Mouse (Mus musculus): Measurements from ENCODE around the gene Acot11. TPM values are rescaled to one million over a fixed set of nuclear protein-coding genes. Genes with fewer than 3 reads are reported as not detected.

Acot11 gene
- polyA plus RNA-seq (2016; fragmentation: Nextera tagmentation; extraction: Ambion mirVana) = 3.5 and 5.6 TPM in 2 replicates

DNA sequence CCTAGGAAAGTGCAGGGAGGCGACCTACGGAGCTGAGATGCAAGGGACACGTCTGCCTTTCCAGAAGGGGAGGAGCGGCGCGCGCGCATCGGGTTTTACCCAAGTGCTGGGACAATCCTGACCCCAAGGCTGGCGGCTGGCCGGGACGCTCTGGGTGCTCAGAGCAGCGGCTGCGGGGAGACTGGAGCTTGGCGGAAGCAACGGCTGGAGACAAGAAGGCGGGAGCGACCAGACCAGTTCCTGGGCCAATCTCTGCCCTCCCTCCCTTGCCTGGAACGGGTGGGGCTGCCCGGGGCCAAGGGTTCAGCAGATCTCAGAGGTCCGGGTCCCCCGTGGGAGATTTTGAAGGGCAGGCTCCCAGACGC, at the start of gene Acot11:
Acot11 (minus strand) TSS at position 89 of the 365 bp plus-strand sequence.
- Histone ChIP-seq H3K9me3 (no peaks in the 10 kb centered on the region), H3K4me1 (peaks cover 28% of the 10 kb centered on the region), H3K4me3 (peak within 1 kb of the TSS; percentile 59), H3K27me3 (ENCODE audit: insufficient read depth, poor library complexity, severe bottlenecking) (peaks cover 22% of the 10 kb centered on the region; the same call in 1 of the 2 replicates), H3K36me3 (no peaks in the 10 kb centered on the region), H3K27ac (peak within 1 kb of the TSS; percentile 85)
- peak; percentile 89 for DNase-seq (ENCODE audit: low spot score)
- WGBS = 3% methylated on average over 23 of the region's 23 CpGs

DNA sequence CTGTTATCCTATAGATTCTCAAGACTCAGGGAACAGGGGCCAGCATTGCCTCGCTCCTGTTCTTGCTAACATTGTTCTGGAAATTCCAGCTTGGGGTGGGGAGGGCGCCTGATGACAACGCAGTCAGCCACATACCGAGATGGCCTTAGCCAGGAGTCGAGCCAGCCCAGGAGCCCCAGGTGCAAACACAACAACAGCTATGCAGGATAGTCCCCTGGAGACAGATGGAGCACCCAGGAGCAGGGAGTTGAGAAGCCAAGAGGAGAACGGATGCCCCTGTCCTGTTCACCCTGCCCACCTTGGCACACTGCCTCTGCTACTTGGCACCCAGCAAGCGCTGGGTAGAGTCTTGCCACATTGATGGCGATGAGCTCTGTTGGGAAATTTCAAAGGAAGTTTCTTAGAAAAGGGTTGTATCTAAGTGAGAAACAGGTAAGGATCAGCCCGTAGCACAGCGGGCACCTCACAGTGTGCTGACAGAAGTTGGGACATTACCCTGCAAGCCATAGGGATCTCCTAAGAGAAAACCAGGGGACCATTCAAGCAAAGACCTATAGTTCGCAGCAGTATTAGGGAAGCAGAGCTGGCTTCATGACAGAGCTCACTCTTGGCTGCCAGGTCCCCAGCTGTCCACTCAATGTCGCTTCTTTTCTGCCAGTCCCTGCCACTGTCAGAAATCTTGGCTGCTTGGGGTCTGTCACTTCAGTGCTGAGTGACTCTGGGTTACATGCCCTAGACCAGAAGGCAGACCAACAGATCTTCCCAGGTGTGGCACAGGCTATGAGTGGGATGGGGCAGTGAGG, 43.7 kb upstream of the Acot11 start:
- H3K27me3 ChIP-seq (ENCODE audit: insufficient read depth, poor library complexity, severe bottlenecking) = no peaks in the 10 kb centered on the region
- H3K36me3 ChIP-seq = no peaks in the 10 kb centered on the region
- peak; percentile 70 for DNase-seq (ENCODE audit: low spot score)
- no peaks in the 10 kb centered on the region for H3K9me3 ChIP-seq
- H3K4me3 ChIP-seq = peak overlapping the region; percentile 48
- peaks cover 28% of the 10 kb centered on the region for H3K4me1 ChIP-seq
- 44% methylated on average over 12 of the region's 12 CpGs for WGBS
- H3K27ac ChIP-seq = peak overlapping the region; percentile 92

DNA sequence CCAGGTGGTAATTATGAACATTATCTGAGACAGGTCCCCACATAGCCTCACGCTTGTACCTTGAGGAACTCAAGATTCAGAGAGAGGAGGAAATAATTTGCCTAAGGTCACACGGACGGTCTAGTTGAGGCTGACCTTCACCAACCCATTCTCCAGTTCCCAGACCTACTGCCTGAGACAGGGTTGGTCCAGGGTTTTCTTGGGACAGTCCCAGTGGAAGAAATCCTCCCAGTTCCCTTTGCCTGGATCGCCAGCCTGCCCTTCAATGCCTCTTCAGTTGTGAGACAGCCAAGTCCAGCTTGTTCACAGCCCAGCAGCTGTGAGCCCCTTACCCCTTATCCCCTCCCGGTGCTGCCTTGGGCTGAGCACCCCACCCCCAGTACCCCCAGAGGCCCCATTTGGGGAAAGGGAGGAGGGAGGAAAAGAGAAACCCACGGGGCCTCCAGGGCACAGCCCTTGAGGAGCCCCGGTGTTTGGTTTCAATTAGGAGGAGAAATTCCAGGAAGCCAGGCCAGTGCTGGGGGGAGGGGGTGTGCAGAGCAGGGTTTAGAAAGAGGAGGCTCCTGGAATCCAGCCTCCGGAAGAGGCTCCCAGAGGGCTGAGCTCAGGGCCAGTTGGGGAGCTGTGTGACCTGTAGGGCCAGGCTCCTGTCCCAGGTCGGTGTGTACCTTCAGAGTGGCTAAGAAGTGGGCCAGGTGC, 42.9 kb upstream of the Acot11 start:
- peak; percentile 90 for DNase-seq (ENCODE audit: low spot score)
- peaks cover 33% of the 10 kb centered on the region for H3K4me1 ChIP-seq

DNA sequence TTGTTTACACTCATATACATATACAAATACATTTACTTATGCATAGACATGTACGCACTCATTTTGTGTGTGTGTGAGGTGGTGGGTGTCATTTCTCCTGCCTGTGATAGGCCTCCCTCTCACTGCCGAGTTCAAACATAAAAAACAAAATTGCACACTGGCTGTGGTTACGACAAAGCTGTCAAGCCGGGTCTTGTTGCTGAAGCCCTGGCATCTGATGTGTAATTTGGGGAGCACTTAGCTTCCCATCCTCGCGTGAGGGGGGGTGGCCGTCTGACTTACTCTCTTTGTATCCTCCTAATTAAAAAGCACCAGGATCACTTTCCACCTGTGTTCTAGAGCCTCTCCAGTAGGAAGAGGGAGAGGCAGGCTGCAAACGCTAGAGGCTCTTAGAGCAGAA, 37.8 kb upstream of the Acot11 start:
- WGBS = 67% methylated on average over 8 of the region's 8 CpGs
- Histone ChIP-seq H3K4me1 (peaks cover 67% of the 10 kb centered on the region), H3K36me3 (no peaks in the 10 kb centered on the region), H3K27me3 (ENCODE audit: insufficient read depth, poor library complexity, severe bottlenecking) (no peaks in the 10 kb centered on the region), H3K4me3 (no peak overlapping the region), H3K27ac (peak overlapping the region; percentile 31; the same call in 1 of the 2 replicates), H3K9me3 (no peaks in the 10 kb centered on the region)
- DNase-seq (ENCODE audit: low spot score) = no peak

More for the DNA sequence above, 42.9 kb upstream of the Acot11 start:
- Histone ChIP-seq H3K27ac (peak overlapping the region; percentile 92), H3K4me3 (peak overlapping the region; percentile 48), H3K36me3 (no peaks in the 10 kb centered on the region), H3K27me3 (ENCODE audit: insufficient read depth, poor library complexity, severe bottlenecking) (no peaks in the 10 kb centered on the region), H3K9me3 (no peaks in the 10 kb centered on the region)
- 14% methylated on average over 9 of the region's 9 CpGs for WGBS

DNA sequence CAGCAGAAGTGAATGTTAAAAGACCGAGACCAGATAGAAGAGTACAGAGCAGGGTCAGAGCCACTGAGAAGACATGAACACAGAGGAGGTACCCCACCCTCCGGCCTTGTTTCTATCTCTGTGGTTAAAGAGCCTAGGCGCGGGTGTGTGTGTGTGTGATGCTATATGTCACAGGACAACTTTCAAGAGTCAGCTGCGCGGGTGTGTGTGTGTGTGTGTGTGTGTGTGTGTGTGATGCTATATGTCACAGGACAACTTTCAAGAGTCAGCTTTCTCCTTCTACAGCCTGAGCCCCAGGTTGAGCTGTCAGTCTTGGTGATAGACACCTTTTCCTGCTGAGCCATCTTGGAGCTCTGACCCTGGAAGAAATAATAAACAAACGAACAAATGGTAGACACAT, 37.1 kb upstream of the Acot11 start:
- H3K27me3 ChIP-seq (ENCODE audit: insufficient read depth, poor library complexity, severe bottlenecking) = no peaks in the 10 kb centered on the region
- whole genome bisulfite sequencing = 36% methylated on average over 7 of the region's 7 CpGs
- H3K27ac ChIP-seq = peak overlapping the region; percentile 96
- no peaks in the 10 kb centered on the region for H3K36me3 ChIP-seq
- H3K9me3 ChIP-seq = no peaks in the 10 kb centered on the region
- no peak for DNase-seq (ENCODE audit: low spot score)
- peaks cover 65% of the 10 kb centered on the region for H3K4me1 ChIP-seq
- H3K4me3 ChIP-seq = no peak overlapping the region

DNA sequence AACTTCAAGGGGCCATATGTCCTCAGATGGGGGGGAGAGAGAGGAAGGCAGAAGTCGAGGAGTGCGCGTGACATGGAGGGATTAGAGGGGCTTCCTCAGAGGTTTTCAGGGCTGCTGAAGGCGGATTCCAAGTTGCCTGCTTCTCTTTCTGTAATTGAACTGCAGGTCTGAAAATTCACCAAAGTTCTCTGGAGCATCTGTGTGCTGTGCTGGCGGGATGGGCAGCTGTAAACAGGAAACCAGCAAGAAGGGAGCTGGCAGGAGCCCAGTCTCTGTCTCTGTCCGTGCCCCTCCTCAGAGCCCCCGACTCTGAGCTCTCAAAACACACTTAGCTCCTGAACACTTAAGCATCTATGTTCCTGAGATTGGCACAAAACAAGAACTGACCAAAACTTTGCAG, 36.5 kb upstream of the Acot11 start:
- H3K4me3 ChIP-seq = no peak overlapping the region
- WGBS = 18% methylated on average over 7 of the region's 7 CpGs
- no peak for DNase-seq (ENCODE audit: low spot score)
- peaks cover 4% of the 10 kb centered on the region for H3K27me3 ChIP-seq (ENCODE audit: insufficient read depth, poor library complexity, severe bottlenecking)
- H3K36me3 ChIP-seq = no peaks in the 10 kb centered on the region
- peak overlapping the region; percentile 96 for H3K27ac ChIP-seq
- H3K4me1 ChIP-seq = peaks cover 64% of the 10 kb centered on the region
- no peaks in the 10 kb centered on the region for H3K9me3 ChIP-seq

DNA sequence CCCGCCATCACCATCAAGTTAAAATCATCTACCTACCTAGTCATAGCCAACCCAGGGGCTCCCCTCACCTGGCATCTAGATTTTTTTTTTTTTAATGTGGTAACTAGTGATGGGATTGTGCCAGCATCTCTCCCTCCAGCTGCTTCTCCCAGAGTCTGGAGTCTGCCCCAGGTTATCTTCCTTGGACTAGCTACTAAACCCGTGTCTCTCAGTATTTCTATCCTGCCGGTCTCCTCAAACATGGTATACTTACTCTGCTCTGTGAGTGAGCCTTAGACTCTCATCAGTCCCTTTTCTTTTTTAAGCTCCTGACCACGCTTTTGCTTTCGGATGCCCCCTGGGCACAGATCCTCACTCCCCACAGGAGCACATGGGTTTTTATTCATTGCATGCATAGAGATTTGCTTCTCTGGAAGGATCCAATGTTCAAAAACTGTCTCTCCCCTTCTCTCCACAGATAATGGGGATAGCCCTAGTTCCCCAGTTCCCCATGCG, 35.9 kb upstream of the Acot11 start:
- Histone ChIP-seq H3K4me3 (peak overlapping the region; percentile 77), H3K36me3 (no peaks in the 10 kb centered on the region), H3K4me1 (peaks cover 64% of the 10 kb centered on the region), H3K9me3 (no peaks in the 10 kb centered on the region), H3K27me3 (ENCODE audit: insufficient read depth, poor library complexity, severe bottlenecking) (peaks cover 11% of the 10 kb centered on the region), H3K27ac (peak overlapping the region; percentile 96)
- WGBS = 35% methylated on average over 6 of the region's 6 CpGs
- peak; percentile 73 for DNase-seq (ENCODE audit: low spot score)

DNA sequence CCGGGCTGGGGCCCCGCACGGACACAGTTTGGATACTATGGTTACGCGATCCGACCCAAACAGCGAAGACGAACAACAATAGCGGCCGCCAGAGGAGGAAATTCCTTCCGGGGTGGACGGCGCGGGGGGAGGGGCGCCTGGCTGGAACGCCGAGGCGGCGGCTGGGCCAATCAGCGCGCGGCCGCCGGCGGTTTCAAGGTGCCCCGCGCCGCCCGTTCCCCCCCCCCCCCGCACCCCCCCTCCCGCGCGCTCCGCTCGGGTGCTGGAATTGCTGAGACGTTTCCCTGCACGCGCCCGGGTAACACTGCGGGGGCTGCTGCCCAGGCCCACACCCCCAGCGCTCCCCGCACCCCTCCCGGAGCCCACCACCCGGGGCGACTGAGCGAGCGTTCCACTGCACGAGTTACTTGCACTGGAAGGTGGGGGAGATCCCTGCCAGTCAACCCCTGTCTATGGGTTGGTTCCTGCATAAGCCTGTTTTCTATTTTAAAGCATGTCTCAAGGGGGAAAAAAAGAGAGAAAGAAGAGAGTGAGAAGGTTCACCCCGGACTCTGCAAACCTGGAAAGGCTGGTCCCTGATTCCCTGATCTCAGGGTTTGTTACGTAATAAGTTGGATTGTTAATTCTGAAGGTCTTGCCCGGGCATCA, 35.3 kb upstream of the Acot11 start:
- Histone ChIP-seq H3K9me3 (no peaks in the 10 kb centered on the region), H3K27ac (peak overlapping the region; percentile 96), H3K4me3 (peak overlapping the region; percentile 77), H3K36me3 (no peaks in the 10 kb centered on the region), H3K4me1 (peaks cover 64% of the 10 kb centered on the region), H3K27me3 (ENCODE audit: insufficient read depth, poor library complexity, severe bottlenecking) (peaks cover 12% of the 10 kb centered on the region)
- WGBS = 1% methylated on average over 40 of the region's 51 CpGs
- DNase-seq (ENCODE audit: low spot score) = peak; percentile 95

DNA sequence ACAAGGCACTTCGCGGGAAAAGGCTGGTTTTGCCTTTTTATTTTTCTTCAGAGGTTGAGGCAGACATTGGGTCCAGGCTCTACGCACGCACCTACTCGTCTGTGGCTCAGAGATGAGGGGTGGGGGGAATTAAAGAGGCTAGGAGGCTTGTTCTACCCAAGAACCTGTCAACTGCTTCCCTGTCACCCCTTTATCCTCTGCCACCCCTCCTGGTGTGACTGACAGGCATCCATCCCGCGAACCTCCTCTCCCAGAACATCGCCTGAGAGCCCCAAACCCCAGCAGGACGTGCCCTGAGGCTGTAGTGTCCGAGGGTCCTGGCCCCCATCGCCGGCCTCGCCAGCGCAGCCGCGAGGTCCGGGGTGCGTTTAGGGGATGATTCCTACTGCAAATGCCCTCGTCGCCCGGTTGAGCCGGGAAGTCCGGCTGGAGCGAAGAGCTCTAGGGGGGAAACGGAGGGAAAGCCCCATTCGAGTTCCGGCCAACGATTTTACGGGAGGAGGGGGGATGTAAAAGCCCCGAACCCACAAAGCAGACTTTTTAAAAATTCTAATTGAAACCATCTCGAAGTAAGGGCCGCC, 34.5 kb upstream of the Acot11 start:
- Histone ChIP-seq H3K27me3 (ENCODE audit: insufficient read depth, poor library complexity, severe bottlenecking) (peaks cover 12% of the 10 kb centered on the region), H3K4me3 (peak overlapping the region; percentile 77), H3K36me3 (no peaks in the 10 kb centered on the region), H3K9me3 (no peaks in the 10 kb centered on the region), H3K4me1 (peaks cover 64% of the 10 kb centered on the region), H3K27ac (peak overlapping the region; percentile 96)
- DNase-seq (ENCODE audit: low spot score) = peak; percentile 80
- WGBS = 0% methylated on average over 32 of the region's 32 CpGs

DNA sequence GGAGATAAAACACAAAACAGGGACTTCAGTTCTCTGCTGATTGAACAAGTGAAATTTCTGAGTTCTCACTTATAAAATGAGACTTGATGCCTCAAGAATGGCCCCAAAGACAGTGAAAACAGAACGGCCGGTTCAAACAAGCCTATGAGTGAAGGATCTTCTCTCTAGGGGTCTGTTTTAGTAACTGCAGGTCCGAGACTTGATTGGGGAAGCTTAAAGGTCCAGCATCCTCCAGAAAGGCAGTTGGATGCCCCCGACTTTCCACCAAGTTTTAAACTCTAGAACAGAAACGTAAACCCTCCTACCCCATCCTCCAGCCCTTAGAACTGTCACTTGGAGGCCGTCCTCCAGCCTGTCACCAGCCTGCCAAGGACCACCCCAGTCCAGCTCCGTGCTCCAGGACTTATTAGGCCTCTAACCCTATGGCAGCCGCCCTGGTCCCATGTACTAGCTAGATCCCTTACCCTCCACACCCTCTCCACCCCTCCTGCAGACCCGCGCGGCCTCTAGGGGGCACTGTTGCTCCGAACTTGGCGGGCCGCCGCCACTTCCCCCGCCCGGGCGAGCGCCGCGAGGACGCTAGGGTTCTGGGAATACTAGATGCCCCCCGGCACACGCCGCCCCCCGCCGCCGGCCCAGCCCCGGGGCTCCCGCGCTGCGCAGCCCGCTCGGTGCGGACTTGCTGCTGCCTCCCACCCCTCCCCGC, 33.9 kb upstream of the Acot11 start:
- peak overlapping the region; percentile 77 for H3K4me3 ChIP-seq
- no peaks in the 10 kb centered on the region for H3K36me3 ChIP-seq
- H3K9me3 ChIP-seq = no peaks in the 10 kb centered on the region
- peak overlapping the region; percentile 96 for H3K27ac ChIP-seq
- peaks cover 62% of the 10 kb centered on the region for H3K4me1 ChIP-seq
- peaks cover 12% of the 10 kb centered on the region for H3K27me3 ChIP-seq (ENCODE audit: insufficient read depth, poor library complexity, severe bottlenecking)
- peak; percentile 97 for DNase-seq (ENCODE audit: low spot score)
- 2% methylated on average over 36 of the region's 36 CpGs for WGBS

DNA sequence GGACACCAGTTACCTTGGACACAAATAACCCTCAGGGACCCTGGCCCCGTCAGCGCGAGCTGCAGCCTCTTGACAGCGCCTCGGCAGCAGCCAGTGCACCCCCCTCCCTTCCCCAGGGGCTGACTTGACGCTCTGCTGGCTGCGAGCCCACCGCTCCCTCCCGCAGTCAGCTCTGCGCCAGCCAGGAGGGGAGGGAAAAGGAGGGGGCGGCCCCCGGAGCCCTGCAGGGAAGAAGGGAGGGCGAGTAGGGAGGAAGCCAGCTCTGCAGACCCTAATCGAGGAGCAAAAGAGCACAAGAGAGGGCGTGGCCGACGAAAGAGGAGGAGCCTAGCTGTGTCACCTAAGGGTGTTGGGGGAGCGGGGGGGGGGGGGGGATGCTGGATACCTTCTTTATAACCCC, 33.2 kb upstream of the Acot11 start:
- Histone ChIP-seq H3K9me3 (no peaks in the 10 kb centered on the region), H3K27ac (peak overlapping the region; percentile 96), H3K4me3 (peak overlapping the region; percentile 77), H3K27me3 (ENCODE audit: insufficient read depth, poor library complexity, severe bottlenecking) (peaks cover 12% of the 10 kb centered on the region), H3K4me1 (peaks cover 54% of the 10 kb centered on the region), H3K36me3 (no peaks in the 10 kb centered on the region)
- peak; percentile 87 for DNase-seq (ENCODE audit: low spot score)
- under 1% methylated on average over 16 of the region's 18 CpGs for WGBS

DNA sequence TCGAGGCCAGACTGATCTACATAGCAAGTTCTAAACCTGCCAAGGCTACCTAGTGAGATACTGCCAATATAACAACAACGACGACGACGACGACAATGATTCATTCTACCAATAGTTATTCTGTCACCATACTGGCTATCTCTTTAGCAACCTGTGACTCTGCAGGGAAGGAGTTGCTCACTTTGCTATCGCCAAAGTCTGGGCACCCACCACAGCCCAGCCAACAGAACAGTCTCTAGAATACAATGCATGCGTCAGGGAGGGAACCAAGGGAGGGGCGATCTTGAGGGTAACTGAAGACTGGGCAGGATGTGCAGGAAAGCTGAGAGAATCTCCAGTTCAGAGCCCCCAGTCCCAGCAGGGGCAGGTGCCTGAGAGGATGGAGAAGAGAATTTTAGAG, 32.6 kb upstream of the Acot11 start:
- DNase-seq (ENCODE audit: low spot score) = peak; percentile 72
- H3K36me3 ChIP-seq = no peaks in the 10 kb centered on the region
- H3K4me1 ChIP-seq = peaks cover 49% of the 10 kb centered on the region
- peaks cover 12% of the 10 kb centered on the region for H3K27me3 ChIP-seq (ENCODE audit: insufficient read depth, poor library complexity, severe bottlenecking)
- WGBS = 7% methylated on average over 9 of the region's 9 CpGs
- H3K4me3 ChIP-seq = peak overlapping the region; percentile 77
- H3K9me3 ChIP-seq = no peaks in the 10 kb centered on the region
- H3K27ac ChIP-seq = peak overlapping the region; percentile 54; the same call in 1 of the 2 replicates
